Mouse (Mus musculus) hindbrain, embryonic 13.5 days (tissue): Measurements from ENCODE around the gene Zbtb24. TPM values are rescaled to one million over a fixed set of nuclear protein-coding genes. Genes with fewer than 3 reads are reported as not detected.
"Not testable (repeated sequence)": the region's sequence is repeated elsewhere in the genome, so short reads cannot be mapped to it uniquely, and the experiment has no call there.

Experiments used
- ATAC-seq: fragments of 200-750 bp; cut with Nextera tagmentation; 2 replicates; pipeline ENCODE4 v1.8.0; 2017; ENCODE audit warnings: moderate TSS enrichment; ENCODE audit not compliant: low FRiP score
- H3K27ac ChIP-seq: fragments of 300-500 bp; sonication (generic); 2 replicates; pipeline ENCODE4 v1.5.1; 2015; ENCODE audit warnings: inconsistent platforms, mild to moderate bottlenecking, moderate library complexity
- H3K27me3 ChIP-seq: fragments of 300-500 bp; sonication (generic); 2 replicates; pipeline ENCODE4 v1.6.1; 2015; ENCODE audit warnings: mild to moderate bottlenecking, inconsistent platforms
- H3K36me3 ChIP-seq: fragments of 300-500 bp; sonication (generic); 2 replicates; pipeline ENCODE4 v1.6.1; 2015; ENCODE audit warnings: mild to moderate bottlenecking, inconsistent platforms
- H3K4me1 ChIP-seq: fragments of 300-500 bp; sonication (generic); replicated peaks from 2 replicates; pipeline ENCODE4 v1.6.1; 2015; ENCODE audit warnings: inconsistent platforms
- H3K4me2 ChIP-seq: fragments of 300-500 bp; sonication (generic); 2 replicates; pipeline ENCODE4 v1.6.1; 2015; ENCODE audit warnings: inconsistent platforms, mild to moderate bottlenecking, moderate library complexity
- H3K4me3 ChIP-seq: fragments of 300-500 bp; sonication (generic); 2 replicates; pipeline ENCODE4 v1.5.1; 2015; ENCODE audit warnings: mild to moderate bottlenecking, inconsistent platforms
- H3K9ac ChIP-seq: fragments of 300-500 bp; sonication (generic); 2 replicates; pipeline ENCODE4 v1.6.1; 2015; ENCODE audit warnings: mild to moderate bottlenecking, inconsistent platforms
- H3K9me3 ChIP-seq: fragments of 300-500 bp; sonication (generic); 2 replicates; pipeline ENCODE4 v1.6.1; 2016; ENCODE audit warnings: inconsistent platforms
- WGBS: fragments of 180-500 bp; shearing (Covaris S2); methylation state at CpG from one replicate; pipeline ENCODE4 v1.1.7; 2015; 5-methylcytosine and 5-hydroxymethylcytosine counted together
- polyA plus RNA-seq: library from polyadenylated mRNA; unstranded; fragments of >200 nt; fragmentation: Nextera tagmentation; extraction: Ambion mirVana; gene quantifications from 2 replicates; pipeline ENCODE4 v1.2.1, GENCODE M21; 2015

Zbtb24 gene
- polyA plus RNA-seq, 1 experiment from 2014 or later, result 21.6 TPM

DNA sequence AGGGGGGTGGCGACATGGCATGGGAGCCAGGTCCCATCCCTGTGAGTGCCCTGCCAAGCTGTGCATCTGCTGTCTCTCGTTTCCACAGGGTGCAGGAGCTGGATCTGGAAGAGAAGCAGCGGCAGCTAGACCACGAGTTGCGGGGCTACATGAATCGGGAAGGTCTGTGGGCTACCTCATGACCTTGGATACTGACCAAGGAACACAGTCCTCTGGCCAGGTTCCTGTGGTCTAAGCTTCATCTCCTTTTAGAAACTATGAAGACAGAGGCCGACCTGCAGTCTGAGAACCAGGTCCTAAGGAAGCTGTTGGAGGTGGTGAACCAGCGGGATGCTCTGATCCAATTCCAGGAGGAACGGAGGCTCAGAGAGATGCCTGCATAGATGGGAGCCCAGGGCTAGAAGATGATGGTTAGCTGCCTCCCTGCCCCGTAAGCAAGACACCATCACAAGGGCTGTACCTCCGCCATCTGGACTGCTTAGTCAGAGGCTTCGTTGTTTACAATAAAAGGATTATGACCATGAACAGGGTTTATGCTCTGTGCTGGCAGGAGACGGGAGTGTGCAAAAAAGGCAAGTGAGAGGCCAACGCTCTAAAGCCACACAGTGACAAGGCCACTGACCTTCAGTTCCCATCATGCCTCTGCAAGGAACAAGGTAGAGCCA is 36.5 kb downstream of the Zbtb24 start:
- H3K27ac ChIP-seq, result no peak overlapping the region
- no peak for ATAC-seq
- H3K4me2 ChIP-seq, result no peak overlapping the region
- 0 out of 2 replicates have a peak, but pooled peaks cover 4% of the 10 kb centered on the region for H3K27me3 ChIP-seq
- H3K36me3 ChIP-seq, result peaks cover 64% of the 10 kb centered on the region
- H3K4me3 ChIP-seq, result no peak overlapping the region
- WGBS, result 87% methylated on average over 14 of the region's 14 CpGs
- no peak overlapping the region for H3K9ac ChIP-seq
- peaks cover 26% of the 10 kb centered on the region for H3K4me1 ChIP-seq
- no peaks in the 10 kb centered on the region for H3K9me3 ChIP-seq

DNA sequence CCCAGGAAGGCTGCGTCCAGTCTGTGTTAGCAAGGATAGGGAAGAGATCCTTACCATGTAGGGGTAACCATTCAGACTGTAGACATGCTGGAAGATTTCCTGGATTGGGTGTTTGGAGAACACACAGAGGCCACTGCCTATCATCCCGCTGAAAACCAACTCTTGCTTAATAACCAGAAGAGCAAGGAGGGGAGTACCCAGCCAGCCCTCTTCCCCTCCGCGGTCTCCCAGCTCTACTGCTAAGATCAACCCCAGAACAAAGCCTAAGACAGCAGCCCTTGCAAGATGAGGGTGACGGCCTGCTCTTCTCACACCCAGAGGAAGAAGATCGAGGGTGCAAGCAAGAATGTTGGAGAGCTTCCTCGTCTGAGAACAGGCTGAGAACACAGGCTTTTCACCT is 38.7 kb downstream of the Zbtb24 start:
- H3K27me3 ChIP-seq, result 0 out of 2 replicates have a peak, but pooled peaks cover 4% of the 10 kb centered on the region
- peak overlapping the region; percentile 78; the same call in 1 of the 2 replicates for H3K9ac ChIP-seq
- WGBS, result 54% methylated on average over 7 of the region's 7 CpGs

DNA sequence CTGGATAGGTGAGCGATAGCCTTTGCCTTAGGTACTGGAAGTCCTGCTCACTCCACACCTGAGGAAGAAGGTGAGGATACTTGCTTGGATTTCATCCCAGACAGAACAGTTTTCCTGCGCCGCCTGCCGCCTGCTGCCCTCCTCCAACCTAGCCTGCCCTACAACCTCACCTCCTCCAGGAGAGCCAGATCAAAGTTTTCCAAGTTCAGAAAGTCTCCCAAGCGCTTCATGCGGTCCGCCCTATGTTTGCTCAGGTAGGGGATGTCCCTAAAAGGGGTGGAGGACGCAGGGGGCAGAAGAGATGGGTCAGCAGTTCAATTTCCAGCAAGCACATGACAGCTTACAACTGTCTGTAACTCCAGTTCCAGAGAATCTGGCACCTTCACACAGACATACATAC is 39.1 kb downstream of the Zbtb24 start:
- H3K9me3 ChIP-seq, result no peaks in the 10 kb centered on the region
- H3K27me3 ChIP-seq, result 0 out of 2 replicates have a peak, but pooled peaks cover 4% of the 10 kb centered on the region
- no peak for ATAC-seq
- peak overlapping the region; percentile 78 for H3K9ac ChIP-seq
- 37% methylated on average over 8 of the region's 8 CpGs for WGBS
- peaks cover 26% of the 10 kb centered on the region for H3K4me1 ChIP-seq
- H3K27ac ChIP-seq, result no peak overlapping the region
- H3K36me3 ChIP-seq, result peaks cover 37% of the 10 kb centered on the region
- peak overlapping the region; percentile 98 for H3K4me2 ChIP-seq
- H3K4me3 ChIP-seq, result peak overlapping the region; percentile 68

More for the DNA sequence above, 38.7 kb downstream of the Zbtb24 start:
- no peak for ATAC-seq
- Histone ChIP-seq H3K36me3 (peaks cover 42% of the 10 kb centered on the region), H3K27ac (no peak overlapping the region), H3K4me1 (peaks cover 26% of the 10 kb centered on the region), H3K4me2 (peak overlapping the region; percentile 98), H3K9me3 (no peaks in the 10 kb centered on the region), H3K4me3 (peak overlapping the region; percentile 68)

DNA sequence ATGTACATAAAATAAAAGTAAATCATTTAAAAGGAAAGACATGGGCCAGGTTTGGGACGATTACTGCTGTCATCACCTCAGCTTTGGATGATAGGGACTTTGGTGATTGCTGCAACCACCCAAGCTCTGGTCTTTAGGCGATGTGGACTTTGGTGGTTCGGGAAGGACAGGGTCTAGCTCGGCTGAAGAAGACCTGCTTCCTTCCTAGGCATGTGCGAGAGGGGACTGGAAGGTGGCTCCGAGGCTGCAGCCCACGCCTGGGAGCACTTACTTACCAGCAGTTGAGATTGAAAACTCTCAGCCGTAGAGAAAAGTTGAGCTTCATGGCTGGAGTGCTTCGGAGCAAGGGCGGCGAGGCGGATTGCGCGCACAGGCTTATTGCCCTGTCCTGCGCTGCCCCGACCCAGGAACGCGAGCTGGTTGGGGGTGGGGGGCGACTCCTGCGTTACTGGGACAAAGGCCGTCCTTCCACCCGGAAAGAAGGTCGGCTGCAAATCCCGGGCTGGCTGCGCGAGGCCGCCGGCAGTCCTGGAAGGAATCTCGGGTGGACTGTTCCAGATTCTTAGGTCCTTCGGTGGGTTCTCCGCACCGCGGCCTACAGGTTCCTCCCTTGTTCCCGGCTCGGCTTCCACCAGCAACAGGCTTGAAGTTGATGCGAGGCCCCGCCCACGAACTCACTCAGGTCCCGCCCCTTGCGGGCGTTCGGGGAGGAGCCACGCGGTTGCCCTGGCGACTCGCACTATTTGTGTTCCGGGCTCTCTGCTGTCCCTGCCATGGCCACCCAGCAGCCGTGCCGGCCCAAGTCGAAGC is 39.7 kb downstream of the Zbtb24 start, which contains the start of the genes Smpd2 and Ppil6:
Smpd2 (minus strand) TSS at position 662 of the 810 bp plus-strand sequence.
Ppil6 (plus strand) TSS at position 732 of the 810 bp plus-strand sequence.
- Histone ChIP-seq H3K4me1 (peaks cover 26% of the 10 kb centered on the region), H3K9ac (peak within 1 kb of the TSS; percentile 78), H3K27me3 (0 out of 2 replicates have a peak, but pooled peaks cover 4% of the 10 kb centered on the region), H3K27ac (peak within 1 kb of the TSS; percentile 63; the same call in 1 of the 2 replicates), H3K36me3 (peaks cover 31% of the 10 kb centered on the region), H3K4me3 (peak within 1 kb of the TSS; percentile 68), H3K4me2 (peak within 1 kb of the TSS; percentile 98), H3K9me3 (no peaks in the 10 kb centered on the region)
- peak; percentile 96 for ATAC-seq
- WGBS, result under 1% methylated on average over 46 of the region's 50 CpGs

DNA sequence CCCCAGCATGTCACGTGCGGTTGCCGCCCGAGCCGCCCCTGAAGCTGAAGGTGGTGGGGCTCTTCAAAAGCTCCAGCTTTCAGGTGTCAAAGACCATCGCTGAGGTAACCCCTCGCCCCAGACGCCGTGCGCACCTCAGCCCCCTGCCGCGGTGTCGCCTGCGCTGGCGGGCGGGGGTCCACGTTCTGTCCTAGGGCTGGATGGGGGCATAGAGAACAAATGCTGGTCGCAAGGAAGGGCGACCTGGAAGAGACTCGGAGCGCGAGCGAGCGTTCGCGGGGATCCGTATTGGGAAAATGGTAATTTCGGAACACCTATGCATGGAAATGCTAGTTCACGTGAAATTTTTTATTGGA is 40.3 kb downstream of the Zbtb24 start:
- Histone ChIP-seq H3K9me3 (no peaks in the 10 kb centered on the region), H3K27me3 (0 out of 2 replicates have a peak, but pooled peaks cover 4% of the 10 kb centered on the region), H3K4me1 (peaks cover 26% of the 10 kb centered on the region), H3K9ac (peak overlapping the region; percentile 78), H3K4me2 (peak overlapping the region; percentile 98), H3K4me3 (peak overlapping the region; percentile 68), H3K36me3 (peaks cover 25% of the 10 kb centered on the region), H3K27ac (peak overlapping the region; percentile 58; the same call in 1 of the 2 replicates)
- ATAC-seq, result peak; percentile 77
- under 1% methylated on average over 29 of the region's 29 CpGs for WGBS

DNA sequence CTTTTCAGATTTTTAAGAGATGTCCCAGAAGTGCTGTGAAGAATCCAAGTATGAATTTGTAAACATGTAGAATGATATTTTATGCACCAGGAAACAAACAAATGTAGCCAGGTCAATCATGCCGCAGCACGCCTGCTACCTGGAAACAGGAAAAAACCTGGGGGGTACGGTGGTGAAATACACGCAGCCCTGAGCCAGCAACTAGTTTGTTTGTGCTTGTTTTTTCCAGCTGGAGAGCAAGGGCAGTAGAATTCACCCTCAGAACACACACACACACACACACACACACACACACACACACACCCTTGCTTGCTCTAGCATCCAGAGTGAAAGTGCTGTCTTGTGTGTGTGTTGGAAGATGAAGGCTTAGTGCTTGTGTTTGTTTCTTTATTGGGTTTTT is 40.9 kb downstream of the Zbtb24 start:
- Histone ChIP-seq H3K27ac (no peak overlapping the region), H3K4me2 (peak overlapping the region; percentile 98), H3K4me3 (peak overlapping the region; percentile 68; the same call in 1 of the 2 replicates), H3K36me3 (peaks cover 19% of the 10 kb centered on the region), H3K9me3 (no peaks in the 10 kb centered on the region), H3K4me1 (peaks cover 26% of the 10 kb centered on the region), H3K9ac (no peak overlapping the region), H3K27me3 (0 out of 2 replicates have a peak, but pooled peaks cover 4% of the 10 kb centered on the region)
- 51% methylated on average over 4 of the region's 4 CpGs for WGBS
- no peak for ATAC-seq

DNA sequence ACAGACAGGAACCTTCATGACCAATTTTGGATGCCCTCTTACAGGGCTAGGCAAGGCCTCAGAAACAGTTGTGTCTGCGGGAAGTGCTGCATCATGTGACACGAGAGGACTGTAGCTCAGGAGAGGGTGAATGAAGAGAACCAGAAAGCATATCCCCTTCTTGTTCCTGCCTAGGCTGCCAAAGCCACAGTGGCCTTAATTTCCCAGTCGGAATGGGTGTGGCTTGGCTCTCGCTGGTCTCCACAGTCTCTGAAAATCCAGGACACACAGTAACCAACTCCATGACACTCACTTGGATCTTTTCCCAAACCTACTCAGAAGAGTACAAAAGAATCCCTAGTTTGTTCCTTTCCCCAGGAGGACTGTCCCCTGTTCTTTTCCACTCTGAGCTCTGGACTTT is 50.8 kb downstream of the Zbtb24 start:
- ATAC-seq, result no peak
- Histone ChIP-seq H3K27me3 (no peaks in the 10 kb centered on the region), H3K36me3 (no peaks in the 10 kb centered on the region), H3K27ac (no peak overlapping the region), H3K4me1 (0 out of 2 replicates have a peak, but pooled peaks cover 3% of the 10 kb centered on the region), H3K4me2 (no peak overlapping the region), H3K9ac (no peak overlapping the region), H3K9me3 (no peaks in the 10 kb centered on the region), H3K4me3 (no peak overlapping the region)
- 69% methylated on average over 4 of the region's 4 CpGs for WGBS

DNA sequence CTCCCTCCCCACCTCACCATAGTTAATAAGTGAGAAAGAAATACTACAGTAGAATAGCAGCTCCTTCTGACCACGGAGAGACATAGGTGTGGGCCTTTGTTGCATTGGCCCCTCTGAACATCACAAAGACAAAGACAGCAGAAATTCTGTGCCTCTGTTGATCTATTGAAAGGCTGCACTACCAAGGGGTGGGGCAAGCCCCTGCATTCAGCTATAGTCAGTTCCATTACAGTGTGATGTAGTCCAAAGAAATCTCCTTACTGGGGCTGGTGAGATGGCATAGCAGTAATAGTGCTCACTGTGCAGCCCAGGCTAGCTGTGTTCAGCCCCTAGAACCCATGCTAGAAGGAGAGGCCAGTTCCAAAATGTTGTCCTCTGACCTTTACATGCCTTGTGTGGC is 54.8 kb downstream of the Zbtb24 start:
- WGBS, result 100% methylated on average over 1 of the region's 1 CpGs
- Histone ChIP-seq H3K9me3 (no peaks in the 10 kb centered on the region), H3K27ac (no peak overlapping the region), H3K4me3 (no peak overlapping the region), H3K4me2 (no peak overlapping the region), H3K4me1 (0 out of 2 replicates have a peak, but pooled peaks cover 3% of the 10 kb centered on the region), H3K27me3 (no peaks in the 10 kb centered on the region), H3K36me3 (no peaks in the 10 kb centered on the region), H3K9ac (no peak overlapping the region)
- no peak for ATAC-seq

DNA sequence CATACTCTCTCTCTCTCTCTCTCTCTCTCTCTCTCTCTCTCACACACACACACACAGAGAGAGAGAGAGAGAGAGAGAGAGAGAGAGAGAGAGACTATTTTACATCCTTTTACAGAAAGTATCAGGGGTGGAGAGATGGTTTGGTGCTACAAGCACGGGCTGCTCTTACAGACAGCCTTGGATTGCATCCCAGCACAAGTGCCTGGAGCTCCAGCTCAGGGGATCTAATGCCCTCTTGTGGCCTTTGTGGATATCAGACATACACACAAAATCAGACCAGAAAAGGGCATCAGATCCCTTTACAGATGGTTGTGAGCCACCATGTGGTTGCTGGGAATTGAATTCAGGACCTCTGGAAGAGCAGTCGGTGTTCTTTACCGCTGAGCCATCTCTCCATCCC is 55.3 kb downstream of the Zbtb24 start:
- H3K4me2 ChIP-seq, H3K36me3 ChIP-seq, H3K9ac ChIP-seq, H3K4me3 ChIP-seq, H3K27ac ChIP-seq, H3K4me1 ChIP-seq, H3K9me3 ChIP-seq, H3K27me3 ChIP-seq: not testable (repeated sequence)
- WGBS, result 4% methylated on average over 3 of the region's 3 CpGs
- peak; percentile 63; the same call in 1 of the 2 replicates for ATAC-seq

DNA sequence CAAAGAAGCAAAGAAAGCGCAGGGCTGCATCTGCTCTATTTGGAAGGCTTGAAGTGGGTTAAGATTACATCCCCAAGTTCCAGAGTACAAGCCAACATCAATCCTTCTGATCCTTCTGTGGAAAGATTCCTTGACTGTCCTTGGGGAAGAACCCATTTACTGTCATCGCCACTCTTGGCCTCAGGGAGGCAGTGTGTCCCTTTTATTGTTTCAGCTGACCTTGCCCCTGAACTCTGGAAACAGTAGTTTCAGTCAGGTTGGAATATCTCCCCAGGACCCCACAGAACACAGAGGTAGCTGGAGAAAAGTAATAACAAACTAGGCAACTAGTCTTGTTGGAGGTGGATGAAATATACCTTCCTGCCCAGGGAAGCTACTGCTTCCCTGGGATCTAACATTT is 59.0 kb downstream of the Zbtb24 start:
- 44% methylated on average over 2 of the region's 2 CpGs for WGBS
- no peaks in the 10 kb centered on the region for H3K36me3 ChIP-seq
- H3K9ac ChIP-seq, result no peak overlapping the region
- no peak overlapping the region for H3K27ac ChIP-seq
- H3K9me3 ChIP-seq, result no peaks in the 10 kb centered on the region
- ATAC-seq, result no peak
- H3K4me2 ChIP-seq, result no peak overlapping the region
- no peak overlapping the region for H3K4me3 ChIP-seq
- 0 out of 2 replicates have a peak, but pooled peaks cover 3% of the 10 kb centered on the region for H3K4me1 ChIP-seq
- H3K27me3 ChIP-seq, result no peaks in the 10 kb centered on the region

DNA sequence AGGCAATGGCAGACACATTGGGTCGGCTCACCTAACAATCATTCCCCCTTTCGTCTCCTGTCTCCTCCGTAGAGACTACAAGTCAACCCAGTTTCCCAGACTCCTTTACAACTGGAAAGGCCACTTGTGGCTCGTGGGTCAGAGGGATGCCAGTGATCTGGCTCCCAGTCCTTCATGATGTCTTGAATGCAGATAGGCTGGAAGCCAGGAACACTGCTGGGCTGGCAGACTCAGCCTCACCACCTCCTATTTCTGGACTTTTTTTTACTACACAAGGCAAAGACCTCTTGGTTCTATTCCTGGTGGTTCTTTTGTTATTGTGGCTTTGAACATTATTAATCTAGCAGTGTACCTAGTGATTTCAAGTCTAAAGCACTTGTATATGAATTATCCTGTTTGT is 64.1 kb downstream of the Zbtb24 start:
- no peaks in the 10 kb centered on the region for H3K4me1 ChIP-seq
- H3K4me2 ChIP-seq, result no peak overlapping the region
- H3K27ac ChIP-seq, result no peak overlapping the region
- H3K9me3 ChIP-seq, result no peaks in the 10 kb centered on the region
- H3K9ac ChIP-seq, result no peak overlapping the region
- H3K36me3 ChIP-seq, result no peaks in the 10 kb centered on the region
- no peaks in the 10 kb centered on the region for H3K27me3 ChIP-seq
- 82% methylated on average over 4 of the region's 4 CpGs for WGBS
- ATAC-seq, result no peak
- no peak overlapping the region for H3K4me3 ChIP-seq

DNA sequence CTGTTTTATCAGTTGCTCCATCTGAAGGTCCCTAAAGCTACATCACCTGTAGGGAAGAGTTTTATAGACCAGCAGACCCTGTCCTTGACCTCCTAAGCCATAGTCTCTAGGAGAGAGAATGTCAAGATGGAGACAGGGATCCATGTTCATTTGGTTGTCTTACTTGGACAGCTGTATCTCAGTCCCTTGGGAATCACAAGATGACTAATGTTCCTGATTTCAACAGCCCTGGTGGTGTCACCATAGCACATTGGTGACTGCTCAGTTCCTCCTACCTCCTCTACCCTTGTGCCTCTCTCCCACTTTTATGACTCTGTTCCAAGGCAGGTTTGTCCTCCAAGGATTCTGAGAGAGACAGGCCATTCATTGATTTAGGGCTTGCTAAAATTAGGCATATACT is 64.7 kb downstream of the Zbtb24 start:
- Histone ChIP-seq H3K9ac (no peak overlapping the region), H3K36me3 (no peaks in the 10 kb centered on the region), H3K4me1 (no peaks in the 10 kb centered on the region), H3K27me3 (no peaks in the 10 kb centered on the region), H3K4me2 (no peak overlapping the region), H3K27ac (no peak overlapping the region), H3K4me3 (no peak overlapping the region), H3K9me3 (no peaks in the 10 kb centered on the region)
- no peak for ATAC-seq
